Mouse (Mus musculus) lung, postnatal 10 days (tissue): ENCODE results near the gene Lig4.

Experiments used
- DNase-seq: peaks from one replicate; pipeline ENCODE4 v3.0.0; 2021

Gene Lig4

DNA sequence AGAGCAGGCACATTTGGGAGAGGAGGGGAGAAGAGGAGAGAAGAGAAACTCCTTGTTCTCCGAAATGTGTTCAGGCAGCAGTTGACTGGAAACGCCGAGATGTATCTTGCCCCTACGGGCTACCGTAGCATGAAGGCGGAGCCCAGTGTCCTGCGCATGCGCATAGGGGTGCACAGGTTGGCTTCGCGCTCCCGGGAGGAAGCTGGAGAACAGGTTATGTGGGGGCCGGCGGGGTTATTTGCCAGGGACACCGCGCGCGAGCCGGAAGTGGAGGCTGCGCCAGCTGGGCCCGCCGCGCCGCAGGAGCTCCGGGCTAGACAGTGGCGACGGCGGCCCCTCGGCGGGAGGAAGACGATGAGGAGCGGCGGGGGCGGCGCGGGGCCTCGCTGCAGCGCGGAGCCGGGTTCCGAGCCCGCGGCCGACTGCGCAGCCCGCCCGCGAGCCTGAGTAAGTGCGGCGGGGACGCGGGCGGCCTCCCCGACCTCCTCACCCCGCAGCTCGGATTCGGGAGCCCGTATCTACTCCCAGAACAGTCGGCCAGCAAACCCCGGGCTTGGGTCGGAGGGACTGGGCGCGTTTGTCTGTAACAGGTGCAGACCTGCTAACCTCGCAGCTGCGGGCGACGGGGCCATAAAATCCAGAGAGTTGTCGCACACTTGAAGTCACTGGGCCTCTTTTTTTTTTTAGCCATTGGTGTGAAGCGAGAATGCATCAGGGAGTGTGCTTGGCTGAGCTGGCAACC, at the start of gene Lig4, which contains the start of gene Abhd13:
Lig4 (minus strand) TSS at position 114 of the 742 bp plus-strand sequence.
Abhd13 (plus strand) TSS at position 135 of the 742 bp plus-strand sequence.
- DNase-seq, result peak; percentile 99

DNA sequence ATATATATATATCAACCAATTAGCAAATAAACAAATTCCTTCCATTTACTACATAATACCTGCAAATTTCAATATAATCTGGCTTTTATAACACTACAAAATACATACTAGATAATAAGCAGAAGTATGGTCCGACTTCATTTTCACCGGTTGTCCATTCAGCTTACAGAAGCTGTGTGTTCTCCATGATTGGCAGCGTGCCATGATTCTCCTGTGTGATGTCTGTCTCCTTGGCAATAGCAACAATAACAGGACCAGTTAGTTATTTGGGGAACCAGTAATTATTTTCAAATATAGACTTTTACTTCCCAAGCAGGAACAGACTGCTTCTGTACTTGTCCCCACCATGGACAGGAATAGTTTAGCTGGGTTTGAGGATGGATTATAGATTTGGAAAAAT, 39.7 kb upstream of the Lig4 start:
- DNase-seq, result peak; percentile 48

DNA sequence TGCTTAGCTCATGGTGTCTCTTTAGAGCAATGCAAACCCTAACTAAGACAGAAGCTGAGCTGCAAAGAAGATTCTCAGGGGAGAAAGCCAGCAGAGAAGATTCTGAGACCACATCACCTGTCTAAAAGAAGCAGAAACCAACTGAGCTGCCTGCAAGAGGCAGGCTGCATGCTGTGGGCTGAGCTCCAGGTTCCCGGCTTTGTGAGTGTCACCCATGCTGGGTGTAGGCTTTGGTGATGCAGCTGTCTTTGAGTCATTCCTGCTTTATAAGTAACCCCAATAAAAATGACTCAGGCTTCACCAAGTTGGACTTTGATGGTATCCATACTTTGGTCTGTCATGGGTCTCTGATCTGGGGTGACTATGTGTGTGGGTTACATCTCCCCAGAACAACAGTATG, 38.8 kb upstream of the Lig4 start:
- no peak for DNase-seq

DNA sequence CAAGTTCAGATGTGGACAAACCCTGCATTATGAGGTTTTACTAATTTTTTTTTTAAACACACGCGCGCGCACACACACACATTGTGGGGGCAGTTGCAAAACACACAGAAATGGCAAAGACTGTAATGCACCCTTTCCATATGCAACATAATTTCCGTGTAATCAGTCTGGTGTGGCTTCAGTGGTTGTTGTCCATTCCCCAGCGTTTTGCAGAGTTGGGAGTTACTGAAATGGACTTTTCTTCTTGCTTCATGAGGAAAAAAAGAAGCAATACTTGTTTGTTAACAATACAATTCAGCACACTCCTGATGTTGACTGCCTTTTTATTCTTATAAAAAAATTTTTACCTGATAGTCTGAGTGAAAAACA, 30.2 kb upstream of the Lig4 start:
- no peak for DNase-seq

DNA sequence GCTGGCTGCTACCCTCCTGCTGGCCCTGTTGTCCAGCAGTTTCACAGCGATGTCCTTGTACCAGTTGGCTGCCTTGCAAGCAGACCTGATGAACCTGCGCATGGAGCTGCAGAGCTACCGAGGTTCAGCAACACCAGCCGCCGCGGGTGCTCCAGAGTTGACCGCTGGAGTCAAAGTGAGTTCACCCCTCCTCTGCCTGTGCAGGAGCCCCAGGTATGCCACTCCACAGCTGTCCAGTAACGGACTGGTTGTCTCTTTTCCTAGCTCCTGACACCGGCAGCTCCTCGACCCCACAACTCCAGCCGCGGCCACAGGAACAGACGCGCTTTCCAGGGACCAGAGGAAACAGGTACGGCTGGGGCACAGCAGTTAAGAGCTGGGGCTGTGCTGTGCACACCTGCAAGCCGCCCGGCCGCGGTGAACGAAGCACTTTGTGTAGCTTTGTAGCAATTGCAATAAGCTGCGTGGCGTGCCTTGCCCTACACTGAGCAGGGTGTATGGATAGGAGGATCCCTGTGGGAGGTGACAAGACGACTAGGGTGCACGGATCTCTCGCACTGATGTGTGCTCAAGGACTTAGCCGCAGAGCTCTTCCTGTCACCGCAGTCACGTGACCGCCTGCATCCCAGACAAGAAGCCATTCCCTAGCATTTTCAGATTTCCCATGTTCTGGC, 29.6 kb upstream of the Lig4 start:
- peak; percentile 13 for DNase-seq

DNA sequence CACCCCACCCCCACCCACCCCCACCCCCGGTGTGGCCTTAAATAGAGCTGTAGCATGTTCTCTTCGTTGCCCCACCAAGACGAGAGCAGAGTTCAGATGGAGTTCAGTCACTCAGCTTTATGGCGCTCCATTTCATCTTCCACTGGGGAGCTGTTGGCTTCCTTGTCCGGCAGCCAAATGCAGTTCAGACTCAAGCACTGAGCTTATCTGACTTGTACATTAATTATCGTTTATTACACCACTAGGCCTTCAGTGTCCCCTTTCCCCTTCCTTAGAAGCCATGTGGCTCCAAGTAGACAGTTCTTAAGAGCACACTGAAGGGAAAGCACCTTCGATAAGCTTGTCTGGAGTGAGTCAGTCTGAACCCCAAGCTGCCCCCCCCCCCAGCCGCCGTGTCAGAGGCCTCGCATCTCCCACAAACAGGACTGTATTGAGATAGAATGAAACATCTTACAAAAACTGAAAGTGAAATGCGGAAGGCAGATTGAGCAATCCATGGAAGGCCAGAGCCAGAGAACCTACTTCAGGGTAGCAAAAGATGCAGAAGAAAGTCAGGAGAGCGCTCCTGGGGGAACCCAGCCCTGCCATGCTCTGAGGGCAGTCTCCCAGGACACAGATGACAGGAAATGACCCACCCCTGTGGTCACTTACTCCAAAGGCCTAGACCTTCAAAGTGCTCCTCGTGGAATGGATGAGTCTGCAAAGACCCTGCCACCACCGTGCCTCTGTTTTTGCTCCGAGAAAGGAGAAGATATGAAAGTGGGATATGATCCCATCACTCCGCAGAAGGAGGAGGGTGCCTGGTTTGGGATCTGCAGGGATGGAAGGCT, 28.9 kb upstream of the Lig4 start, which contains the start of gene Tnfsf13b:
Tnfsf13b (plus strand) TSS at position 312 of the 830 bp plus-strand sequence.
- peak; percentile 24 for DNase-seq

DNA sequence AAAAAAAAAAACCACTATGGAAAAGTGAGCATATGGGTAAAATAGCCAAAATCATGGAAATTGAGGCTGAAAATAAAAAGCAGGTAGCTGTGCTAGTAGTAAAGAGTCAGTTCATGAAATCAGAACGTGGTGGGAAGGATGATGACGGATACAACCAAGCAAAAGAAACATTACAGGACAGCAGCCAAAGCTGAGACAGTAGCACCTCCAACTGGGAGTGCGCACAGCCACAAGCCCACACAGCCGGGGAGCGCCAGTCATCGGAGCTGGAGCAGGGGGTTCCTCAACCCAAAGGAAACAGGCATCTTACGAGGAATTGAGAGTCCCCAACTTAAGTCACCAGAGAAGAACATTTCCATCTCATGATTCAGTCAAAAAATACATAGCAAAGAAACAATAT, 26.6 kb upstream of the Lig4 start:
- no peak for DNase-seq

DNA sequence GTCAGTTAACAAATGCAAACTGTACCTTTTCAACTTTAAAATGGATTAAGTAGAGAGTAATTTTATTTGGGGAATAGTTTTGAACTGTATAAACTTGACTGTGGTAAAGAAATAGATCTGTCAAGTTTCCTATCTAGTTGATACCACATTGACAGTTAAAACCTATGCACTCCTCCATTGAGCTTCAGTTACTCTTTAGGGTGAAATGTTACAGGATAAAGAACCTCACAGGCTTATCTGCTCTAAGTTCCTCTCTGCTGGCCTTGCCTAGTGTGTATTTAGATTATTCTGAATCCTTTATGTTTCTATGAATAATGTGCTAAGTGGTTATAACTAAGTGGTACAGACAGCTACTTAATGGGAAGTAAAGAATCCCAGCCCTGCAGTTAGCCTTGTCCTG, 2.7 kb upstream of the Lig4 start:
- no peak for DNase-seq

DNA sequence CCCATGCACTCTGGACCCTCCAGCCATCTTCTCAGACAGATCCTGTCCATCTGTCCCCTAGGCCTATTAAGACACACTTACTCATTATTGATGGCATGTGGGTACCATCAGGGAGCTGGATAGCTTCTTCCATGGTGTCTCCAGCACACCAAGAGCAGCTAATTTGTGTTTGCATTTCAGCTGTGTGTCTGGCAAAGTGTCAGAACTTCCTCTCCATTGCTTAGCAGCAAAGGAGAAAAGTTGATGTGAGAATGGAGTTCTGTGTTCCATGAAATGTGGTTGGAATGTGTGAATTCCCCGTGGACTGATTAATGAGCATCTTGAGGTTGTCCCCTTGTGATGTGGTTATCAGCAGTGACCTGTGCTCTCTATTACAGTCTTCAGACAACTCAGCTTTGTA, 2.3 kb upstream of the Lig4 start:
- no peak for DNase-seq

DNA sequence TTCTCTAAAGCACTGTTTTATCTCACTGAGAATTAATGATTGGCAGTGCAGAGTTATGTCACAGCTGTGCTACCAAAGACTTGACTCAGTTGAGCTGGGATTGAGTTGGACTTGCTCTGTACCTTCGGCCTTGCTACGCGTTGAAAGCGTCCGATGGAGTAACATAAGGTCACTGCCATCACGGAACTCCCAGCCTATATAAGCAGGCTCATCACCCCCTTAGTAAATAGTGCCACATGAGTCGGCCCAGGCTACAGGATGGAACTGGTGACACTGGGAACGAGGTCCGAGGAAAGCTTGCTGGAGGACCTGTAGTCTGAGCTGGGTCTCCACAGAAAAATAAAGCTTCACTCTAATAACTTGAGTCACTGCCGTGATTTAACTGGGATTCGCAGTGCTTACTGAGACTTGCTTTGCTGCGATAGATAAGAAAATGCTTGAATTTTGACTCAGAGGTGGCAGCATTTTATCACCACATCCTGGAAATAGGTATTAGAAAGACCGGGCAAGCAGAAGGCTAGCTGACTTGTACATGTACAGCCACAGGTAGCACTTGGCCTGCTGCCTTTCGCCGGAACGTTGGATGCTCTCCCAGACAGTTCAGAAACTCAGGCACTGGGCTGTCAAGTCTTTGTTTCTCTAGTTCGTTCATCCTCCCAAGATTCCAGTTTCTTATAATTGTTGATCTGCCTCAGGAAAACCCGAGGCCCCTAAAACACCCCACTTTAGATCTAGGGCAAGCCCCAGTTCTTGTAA, 1.2 kb upstream of the Lig4 start:
- no peak for DNase-seq

DNA sequence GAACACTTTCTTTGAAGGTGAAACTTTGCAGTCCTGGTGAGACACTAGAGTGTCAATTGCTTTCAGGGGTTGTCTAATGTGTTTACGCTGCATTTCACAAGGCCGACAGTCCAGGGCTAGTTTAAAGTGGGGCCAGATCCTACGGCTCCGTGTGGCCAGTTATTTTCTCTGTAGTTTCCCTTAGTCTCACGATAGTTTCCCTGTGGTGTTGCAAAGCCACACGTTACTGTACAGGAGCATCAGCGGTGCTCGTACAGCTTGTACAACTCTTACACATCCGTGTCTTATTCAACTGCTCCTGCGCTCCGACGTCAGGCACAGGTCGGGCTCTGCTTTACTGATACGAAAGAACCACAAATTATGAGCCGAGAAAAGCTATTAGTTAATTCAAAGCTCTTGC, 470 bp downstream of the Lig4 start:
- no peak for DNase-seq

DNA sequence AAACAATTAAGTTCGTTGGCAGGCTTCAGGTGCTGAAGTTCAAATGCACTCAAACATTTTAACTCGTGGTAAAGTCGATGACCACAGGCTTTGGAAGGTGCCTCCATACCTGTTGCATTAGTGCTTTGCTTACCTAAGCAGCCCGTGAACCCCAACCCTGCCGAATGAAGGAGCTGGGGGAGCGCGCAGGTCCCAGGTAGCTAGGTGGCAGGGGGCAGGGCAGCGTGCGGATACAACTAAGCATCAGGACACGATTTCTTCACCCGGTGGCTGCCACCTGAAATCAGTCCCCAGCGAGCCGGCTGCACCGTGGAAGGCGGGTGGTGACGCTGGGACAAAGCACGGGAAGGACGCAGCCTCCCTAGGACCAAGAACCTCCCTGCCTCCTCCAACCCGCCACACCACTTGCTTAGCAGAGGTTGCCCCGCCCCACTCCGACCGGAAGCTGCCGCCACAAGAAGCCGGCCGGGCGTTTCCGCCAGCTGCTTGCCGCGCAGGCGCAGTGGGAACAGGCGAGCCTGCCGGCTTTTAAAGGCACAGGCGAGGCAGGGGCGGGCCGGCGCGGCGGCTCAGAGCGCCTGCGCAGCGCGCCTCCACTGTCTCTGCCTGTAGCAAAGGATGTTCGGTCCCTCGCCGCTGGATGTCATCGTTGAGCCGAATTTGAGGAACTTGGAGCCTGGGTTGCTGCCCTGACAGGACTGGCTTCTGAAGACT, 1.4 kb downstream of the Lig4 start:
- DNase-seq, result peak; percentile 98

DNA sequence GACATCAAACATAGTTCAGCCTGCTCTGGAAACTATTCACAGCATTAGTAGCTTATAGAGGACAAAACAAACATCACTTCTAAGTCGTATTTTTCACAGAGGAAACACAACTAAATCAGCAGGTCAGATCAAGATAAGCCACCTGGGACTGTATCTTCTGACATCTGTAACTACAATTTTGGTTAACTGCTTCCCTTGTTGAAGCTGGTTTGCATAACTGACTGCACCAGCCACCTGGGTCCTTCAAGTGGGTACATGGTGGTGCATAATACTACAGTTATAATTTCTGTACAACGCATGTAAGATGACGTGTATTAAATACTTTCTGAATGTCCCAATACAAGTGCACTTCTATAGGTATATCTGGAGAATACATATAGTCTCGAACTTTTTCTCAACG, 2.2 kb downstream of the Lig4 start:
- no peak for DNase-seq

DNA sequence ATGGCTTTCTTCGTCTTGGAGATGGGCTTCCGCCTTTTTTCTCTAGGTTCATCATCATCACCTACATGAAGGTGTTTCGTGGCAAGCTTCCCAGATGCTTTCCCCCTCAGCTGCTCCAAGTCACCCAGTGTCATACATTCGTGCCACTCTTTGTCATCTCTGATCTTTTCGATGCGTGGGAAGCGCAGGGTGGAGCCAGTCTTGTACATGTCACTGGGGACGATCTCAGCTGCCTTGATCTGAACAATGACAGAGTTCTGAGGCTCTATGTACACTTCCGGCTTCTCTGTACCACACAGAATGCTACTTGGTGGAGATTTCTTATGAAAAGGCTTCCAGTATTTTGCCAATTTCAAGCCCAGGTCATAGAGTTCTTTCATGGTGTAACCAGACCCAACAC, 5.6 kb downstream of the Lig4 start:
- DNase-seq, result no peak

DNA sequence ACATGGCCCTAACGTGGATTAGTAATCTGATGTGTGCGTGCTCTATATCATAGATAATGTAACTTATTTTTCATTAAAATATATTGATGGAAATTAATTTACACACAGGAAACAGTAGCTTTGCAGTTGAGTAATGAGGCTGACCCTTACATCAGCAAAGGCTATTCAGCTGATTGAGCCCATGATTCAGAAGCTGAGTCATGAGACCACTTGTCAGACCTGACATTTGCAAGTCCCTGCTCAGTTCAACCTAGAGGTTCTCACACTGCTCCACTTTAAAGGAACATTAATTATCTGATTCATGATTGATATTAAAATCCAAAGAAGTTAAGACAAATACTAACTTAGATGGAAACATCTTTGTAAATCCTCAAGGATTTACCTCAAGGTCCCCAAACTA, 17.6 kb downstream of the Lig4 start:
- DNase-seq, result no peak

DNA sequence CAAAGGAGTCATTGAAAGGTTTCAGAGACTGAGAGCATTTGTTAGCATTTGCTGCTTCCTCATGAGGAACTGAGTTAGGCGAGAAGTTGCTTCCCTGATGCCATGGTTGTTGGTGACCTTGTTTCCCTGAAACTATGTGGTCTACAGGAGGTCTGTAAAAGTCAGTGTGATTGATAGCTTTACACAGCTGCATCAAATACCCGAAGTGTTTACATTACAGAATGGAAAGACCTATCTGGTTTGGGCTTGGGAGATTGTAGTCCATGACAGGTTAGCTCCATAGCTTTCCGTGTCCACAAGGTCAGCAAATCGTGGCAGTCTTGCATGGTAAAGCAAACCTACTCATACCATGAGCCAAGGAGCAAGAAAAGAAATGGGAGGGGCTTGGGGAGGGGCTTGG, 19.1 kb downstream of the Lig4 start:
- no peak for DNase-seq

DNA sequence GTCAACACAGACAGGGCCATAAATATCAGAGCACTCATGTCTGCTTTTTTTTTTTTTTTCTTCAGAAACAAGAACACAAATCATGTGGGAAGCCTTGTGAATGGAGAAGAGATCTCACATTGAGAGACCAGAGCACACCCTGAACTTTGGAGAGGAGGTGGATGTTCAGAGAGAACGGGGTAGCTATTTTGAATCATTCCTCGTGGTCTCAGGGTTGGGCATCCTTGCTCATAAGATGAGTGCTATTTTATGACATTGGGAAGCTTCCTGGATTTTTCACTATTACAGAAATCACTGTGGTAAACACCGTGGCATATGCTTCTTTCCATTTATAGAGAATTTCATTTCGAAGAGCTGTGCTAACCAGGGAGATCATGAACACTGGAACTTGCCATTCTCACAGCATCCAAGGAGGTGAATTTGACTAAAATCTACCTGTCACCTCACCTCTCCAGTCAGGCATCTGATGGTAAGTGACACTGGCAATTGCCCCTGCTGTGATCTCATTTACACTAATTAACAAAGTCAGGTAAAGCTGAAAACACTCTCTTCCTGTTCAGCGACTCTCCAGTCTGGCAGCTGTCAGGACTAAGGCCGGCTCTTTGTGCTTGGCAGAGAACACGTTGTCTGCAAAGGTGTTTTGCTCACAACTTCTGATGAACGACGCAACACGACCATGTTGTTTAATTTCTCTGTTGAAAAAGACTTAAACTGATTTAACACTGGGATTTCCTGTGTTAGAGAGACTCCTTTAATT, 28.2 kb downstream of the Lig4 start:
- no peak for DNase-seq

DNA sequence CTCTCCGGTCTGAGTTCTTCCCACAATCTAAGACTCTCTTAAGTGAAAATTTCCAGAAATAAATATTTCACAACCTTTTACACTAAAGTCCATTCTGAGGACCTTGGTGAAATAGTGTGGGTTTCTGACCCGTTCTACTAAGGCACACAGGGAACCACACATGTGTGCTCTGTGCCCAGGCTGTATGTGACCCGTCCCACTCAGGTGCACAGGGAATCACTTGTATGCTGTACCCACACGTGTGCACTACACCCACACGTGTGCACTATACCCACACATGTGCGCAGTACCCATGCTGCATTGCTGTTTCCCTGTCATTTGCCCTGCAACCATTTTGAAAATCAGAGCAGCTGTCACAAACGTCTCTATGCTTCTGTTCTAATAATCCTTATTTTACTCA, 41.9 kb downstream of the Lig4 start:
- no peak for DNase-seq

DNA sequence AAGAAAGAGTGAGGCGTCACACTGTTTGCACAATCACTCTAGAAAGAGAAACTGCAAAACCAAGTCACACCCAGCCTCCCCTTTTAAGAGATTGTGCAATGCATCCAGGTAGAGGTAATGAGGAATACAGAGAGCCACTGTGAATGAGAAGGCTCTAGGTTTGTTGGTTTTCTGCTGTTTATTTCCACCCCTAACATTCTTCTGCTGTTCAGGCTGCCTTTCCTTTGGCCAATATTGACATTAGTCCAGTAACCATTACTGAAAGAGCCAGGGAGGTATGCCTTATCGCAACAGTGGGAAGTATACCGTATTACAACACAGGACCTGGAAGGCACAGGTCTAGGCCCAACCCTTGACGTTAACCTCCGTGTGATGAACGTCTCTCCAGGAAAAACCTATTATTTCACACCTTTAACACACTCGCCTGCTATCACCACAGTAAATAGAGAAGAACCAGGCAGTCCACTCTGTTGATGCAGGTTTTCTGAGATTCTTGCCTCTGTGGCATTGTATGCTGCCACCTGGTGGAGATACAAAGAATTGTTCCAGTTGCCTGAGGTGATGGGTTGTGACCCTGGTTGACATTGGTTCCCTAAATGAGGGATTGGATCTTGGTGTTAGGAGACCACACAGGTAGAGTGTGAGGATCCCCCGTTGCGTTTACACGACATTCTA, 42.5 kb downstream of the Lig4 start:
- DNase-seq, result peak; percentile 53

DNA sequence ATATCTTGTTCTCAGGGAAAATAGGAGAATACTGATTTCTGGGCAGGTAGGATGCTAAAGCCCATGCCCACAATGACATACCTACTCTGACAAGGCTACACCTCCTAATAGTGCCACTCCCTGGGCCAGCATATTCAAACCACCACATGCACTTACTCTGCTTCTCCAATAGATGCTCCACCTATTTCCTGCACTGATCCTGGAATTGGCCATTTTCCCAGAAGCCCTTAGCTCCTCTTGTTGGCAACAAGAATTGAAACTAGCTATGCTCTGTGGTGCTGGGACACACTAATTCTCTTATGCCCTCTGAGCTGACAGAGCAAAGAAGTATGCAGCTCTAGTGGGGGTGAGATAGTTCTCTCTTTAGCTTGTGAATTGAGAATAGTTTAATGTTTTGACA, 44.8 kb downstream of the Lig4 start:
- peak; percentile 36 for DNase-seq
